Mouse (Mus musculus) hindbrain, embryonic 11.5 days (tissue): ENCODE measurements at regions not wholly inside any gene's neighbourhood (a gene's known extent, or its start where the extent isn't known, plus 50 kb on each side); places are given as distances from the start of the nearest gene placed in this dataset.

Experiments
- ATAC-seq: fragments of 200-750 bp; cut with Nextera tagmentation; 2 replicates; pipeline ENCODE4 v1.8.0; 2017; ENCODE audit warnings: mild to moderate bottlenecking, moderate TSS enrichment, moderate library complexity; ENCODE audit not compliant: low FRiP score
- DNase-seq: peaks from one replicate; pipeline ENCODE4 v3.0.0-alpha.2; 2015; ENCODE audit warnings: low spot score
- H3K27ac ChIP-seq: fragments of 300-500 bp; sonication (generic); 2 replicates; pipeline ENCODE4 v1.5.1; 2014; ENCODE audit warnings: mild to moderate bottlenecking, low read depth, low read length
- H3K27me3 ChIP-seq: fragments of 300-500 bp; sonication (generic); 2 replicates; pipeline ENCODE4 v1.6.1; 2014; ENCODE audit warnings: mild to moderate bottlenecking, low read length, moderate library complexity, mixed read lengths; ENCODE audit not compliant: control insufficient read depth, insufficient read depth
- H3K36me3 ChIP-seq: fragments of 300-500 bp; sonication (generic); 2 replicates; pipeline ENCODE4 v1.6.1; 2014; ENCODE audit warnings: mild to moderate bottlenecking, low read length, moderate library complexity, mixed read lengths; ENCODE audit not compliant: control insufficient read depth, insufficient read depth
- H3K4me1 ChIP-seq: fragments of 300-500 bp; sonication (generic); replicated peaks from 2 replicates; pipeline ENCODE4 v1.6.1; 2014; ENCODE audit warnings: low read length, mixed read lengths; ENCODE audit not compliant: control insufficient read depth, insufficient read depth
- H3K4me2 ChIP-seq: fragments of 300-500 bp; sonication (generic); replicated peaks from 2 replicates; pipeline ENCODE4 v1.6.1; 2014; ENCODE audit warnings: mild to moderate bottlenecking, low read depth, low read length
- H3K4me3 ChIP-seq: fragments of 300-500 bp; sonication (generic); 2 replicates; pipeline ENCODE4 v1.5.1; 2014; ENCODE audit warnings: low read depth, low read length
- H3K9ac ChIP-seq: fragments of 300-500 bp; sonication (generic); 2 replicates; pipeline ENCODE4 v1.6.1; 2014; ENCODE audit warnings: low read depth, low read length
- H3K9me3 ChIP-seq: fragments of 300-500 bp; sonication (generic); 2 replicates; pipeline ENCODE4 v1.6.1; 2016; ENCODE audit warnings: low read length; ENCODE audit not compliant: control insufficient read depth
- WGBS: fragments of 180-500 bp; shearing (Covaris S2); extraction: QIAGEN DNeasy Blood & Tissue Kit; methylation state at CpG from one replicate; pipeline ENCODE4 v1.1.7; 2014; 5-methylcytosine and 5-hydroxymethylcytosine counted together

DNA sequence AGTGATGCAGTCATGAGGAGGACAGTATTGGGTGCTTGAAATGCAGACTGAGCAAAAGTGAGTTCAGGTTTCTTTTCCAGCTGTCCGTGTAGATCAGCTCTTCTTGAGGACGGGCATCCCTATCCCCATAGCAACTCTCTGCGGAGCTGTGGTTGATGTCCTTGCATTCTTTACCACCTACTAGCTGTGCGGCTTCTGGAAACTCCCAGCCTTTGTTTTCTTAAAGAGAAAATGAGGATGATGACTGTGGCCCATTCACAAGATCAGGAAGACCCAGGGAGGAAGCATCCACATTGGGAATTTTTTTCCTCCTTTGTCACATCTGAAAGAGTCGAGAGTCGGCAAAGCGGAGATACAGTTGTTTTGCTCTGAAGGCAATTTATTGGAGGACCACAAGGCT lies 410.2 kb upstream of the Sall1 start:
- no peak overlapping the region for H3K4me3 ChIP-seq
- DNase-seq: no peak
- no peaks in the 10 kb centered on the region for H3K4me1 ChIP-seq
- H3K9ac ChIP-seq: no peak overlapping the region
- H3K27ac ChIP-seq: no peak overlapping the region
- H3K27me3 ChIP-seq: no peaks in the 10 kb centered on the region
- H3K9me3 ChIP-seq: no peaks in the 10 kb centered on the region
- H3K36me3 ChIP-seq: no peaks in the 10 kb centered on the region
- no peak for ATAC-seq
- 70% methylated on average over 7 of the region's 7 CpGs for WGBS
- H3K4me2 ChIP-seq: no peak overlapping the region

- 83% methylated on average over 2 of the region's 2 CpGs for WGBS
- no peak overlapping the region for H3K4me2 ChIP-seq
- no peak for ATAC-seq
- H3K9ac ChIP-seq: no peak overlapping the region
- no peaks in the 10 kb centered on the region for H3K36me3 ChIP-seq
- no peak overlapping the region for H3K27ac ChIP-seq
- no peak for DNase-seq
- no peaks in the 10 kb centered on the region for H3K9me3 ChIP-seq
- H3K27me3 ChIP-seq: no peaks in the 10 kb centered on the region
- H3K4me3 ChIP-seq: no peak overlapping the region
- H3K4me1 ChIP-seq: no peaks in the 10 kb centered on the region
These were observed 409.8 kb upstream of the Sall1 start for GRCm38 (mm10) chr8:89453724-89454123.

DNA sequence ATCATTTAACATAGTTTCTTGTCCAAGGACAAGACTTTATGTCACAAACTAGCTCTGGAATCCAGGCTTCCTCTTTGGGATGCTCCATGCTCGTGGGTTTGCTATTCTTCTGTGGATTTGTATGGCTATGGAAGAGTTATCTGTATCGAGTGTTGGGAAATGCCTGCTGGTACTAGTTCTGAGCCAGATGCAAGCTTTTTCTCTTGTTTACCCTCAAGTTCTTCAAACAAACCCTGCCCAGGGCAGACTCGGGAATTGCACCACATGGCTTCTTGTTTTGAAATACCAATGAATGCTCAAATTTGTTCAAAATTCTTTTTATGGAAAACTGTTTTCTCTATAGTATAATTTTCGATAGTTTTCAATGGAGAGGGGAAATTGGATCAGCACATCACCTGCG lies 400.5 kb upstream of the Sall1 start:
- no peak overlapping the region for H3K9ac ChIP-seq
- ATAC-seq (no peak), DNase-seq (no peak)
- H3K27me3 ChIP-seq: no peaks in the 10 kb centered on the region
- H3K9me3 ChIP-seq: no peaks in the 10 kb centered on the region
- 79% methylated on average over 5 of the region's 5 CpGs for WGBS
- H3K36me3 ChIP-seq: no peaks in the 10 kb centered on the region
- no peak overlapping the region for H3K27ac ChIP-seq
- no peak overlapping the region for H3K4me2 ChIP-seq
- H3K4me1 ChIP-seq: no peaks in the 10 kb centered on the region
- no peak overlapping the region for H3K4me3 ChIP-seq

GRCm38 (mm10) chr8:89439304-89439703 lies 395.3 kb upstream of the Sall1 start:
- H3K4me1 ChIP-seq: no peaks in the 10 kb centered on the region
- H3K4me3 ChIP-seq: no peak overlapping the region
- no peaks in the 10 kb centered on the region for H3K27me3 ChIP-seq
- no peak overlapping the region for H3K9ac ChIP-seq
- ATAC-seq (no peak), DNase-seq (no peak)
- no peak overlapping the region for H3K27ac ChIP-seq
- H3K36me3 ChIP-seq: no peaks in the 10 kb centered on the region
- WGBS: 82% methylated on average over 6 of the region's 6 CpGs
- no peaks in the 10 kb centered on the region for H3K9me3 ChIP-seq
- H3K4me2 ChIP-seq: no peak overlapping the region

- no peak for DNase-seq
- Histone ChIP-seq H3K4me3 (no peak overlapping the region), H3K36me3 (no peaks in the 10 kb centered on the region), H3K27me3 (no peaks in the 10 kb centered on the region), H3K4me2 (no peak overlapping the region), H3K27ac (no peak overlapping the region), H3K9me3 (no peaks in the 10 kb centered on the region), H3K9ac (no peak overlapping the region), H3K4me1 (no peaks in the 10 kb centered on the region)
- ATAC-seq: no peak
- 98% methylated on average over 3 of the region's 3 CpGs for WGBS
These were observed 383.0 kb upstream of the Sall1 start for GRCm38 (mm10) chr8:89426969-89427368.

- Histone ChIP-seq H3K9me3 (no peaks in the 10 kb centered on the region), H3K4me3 (no peak overlapping the region), H3K27me3 (no peaks in the 10 kb centered on the region), H3K9ac (no peak overlapping the region), H3K27ac (no peak overlapping the region), H3K4me2 (no peak overlapping the region), H3K36me3 (no peaks in the 10 kb centered on the region), H3K4me1 (no peaks in the 10 kb centered on the region)
- 84% methylated on average over 2 of the region's 2 CpGs for WGBS
- DNase-seq: no peak
- no peak for ATAC-seq
These were observed 371.3 kb upstream of the Sall1 start for GRCm38 (mm10) chr8:89415287-89415686.

- 71% methylated on average over 8 of the region's 8 CpGs for WGBS
- no peaks in the 10 kb centered on the region for H3K4me1 ChIP-seq
- no peak overlapping the region for H3K4me2 ChIP-seq
- no peak overlapping the region for H3K27ac ChIP-seq
- no peaks in the 10 kb centered on the region for H3K36me3 ChIP-seq
- DNase-seq: no peak
- H3K27me3 ChIP-seq: no peaks in the 10 kb centered on the region
- H3K4me3 ChIP-seq: no peak overlapping the region
- no peaks in the 10 kb centered on the region for H3K9me3 ChIP-seq
- no peak for ATAC-seq
- H3K9ac ChIP-seq: no peak overlapping the region
These were observed 368.5 kb upstream of the Sall1 start for GRCm38 (mm10) chr8:89412500-89412899.

DNA sequence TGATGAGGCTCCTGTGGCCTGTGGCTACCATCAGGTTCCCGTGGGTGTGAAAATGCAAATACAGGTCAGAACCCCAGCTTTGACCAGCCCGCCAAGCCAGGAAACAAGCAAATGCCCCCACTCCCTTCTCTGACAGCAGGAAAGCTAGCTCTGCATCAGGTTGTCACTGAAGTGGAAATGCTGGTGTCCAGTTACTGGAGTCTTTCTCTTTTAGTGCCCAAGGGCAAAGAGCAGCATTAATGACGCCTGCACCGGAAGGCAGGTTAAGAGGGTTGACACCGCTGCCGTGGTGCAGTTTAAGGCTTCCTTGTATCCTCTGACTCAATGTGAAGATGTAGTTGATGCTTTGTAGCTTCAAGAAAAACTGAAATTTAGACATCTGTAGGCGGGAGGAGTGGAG lies 368.1 kb upstream of the Sall1 start:
- no peaks in the 10 kb centered on the region for H3K9me3 ChIP-seq
- DNase-seq: no peak
- H3K27ac ChIP-seq: no peak overlapping the region
- no peak for ATAC-seq
- no peak overlapping the region for H3K9ac ChIP-seq
- WGBS: 37% methylated on average over 7 of the region's 7 CpGs
- no peak overlapping the region for H3K4me3 ChIP-seq
- no peaks in the 10 kb centered on the region for H3K4me1 ChIP-seq
- no peak overlapping the region for H3K4me2 ChIP-seq
- H3K27me3 ChIP-seq: no peaks in the 10 kb centered on the region
- no peaks in the 10 kb centered on the region for H3K36me3 ChIP-seq

DNA sequence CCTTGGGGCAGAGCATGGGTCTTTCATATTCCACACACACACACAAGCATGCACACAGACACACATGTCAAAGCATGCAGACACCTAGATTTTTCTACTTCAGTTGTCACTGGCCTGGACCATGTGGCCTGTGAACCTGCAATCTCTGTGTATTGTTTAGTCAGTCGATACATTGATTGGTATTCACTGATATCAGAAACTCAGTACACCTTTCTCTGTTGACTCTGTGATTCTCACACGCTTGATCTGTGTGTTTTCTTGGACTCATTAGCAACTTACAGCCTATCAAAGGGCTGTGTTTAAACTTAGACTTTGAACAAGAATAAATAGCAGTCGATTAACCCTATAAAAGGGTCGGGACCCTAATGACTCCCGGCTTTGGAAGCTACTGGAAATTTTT lies 362.7 kb upstream of the Sall1 start:
- DNase-seq: no peak
- Histone ChIP-seq H3K9ac (no peak overlapping the region), H3K27me3 (no peaks in the 10 kb centered on the region), H3K9me3 (no peaks in the 10 kb centered on the region), H3K4me1 (no peaks in the 10 kb centered on the region), H3K4me3 (no peak overlapping the region), H3K4me2 (no peak overlapping the region), H3K27ac (no peak overlapping the region), H3K36me3 (no peaks in the 10 kb centered on the region)
- no peak for ATAC-seq
- WGBS: 93% methylated on average over 5 of the region's 5 CpGs
